Mouse (Mus musculus) liver, embryonic 13.5 days (tissue): ENCODE measurements around the gene Crabp2. TPM values are rescaled to one million over a fixed set of nuclear protein-coding genes. Genes with fewer than 3 reads are reported as not detected.

Experiments
- ATAC-seq: fragments of 200-750 bp; cut with Nextera tagmentation; 2 replicates; pipeline ENCODE4 v1.8.0; 2017; ENCODE audit warnings: low read depth, mild to moderate bottlenecking, moderate number of reproducible peaks, moderate library complexity
- DNase-seq: peaks from one replicate; pipeline ENCODE4 v3.0.0; 2022
- H3K27ac ChIP-seq: fragments of 300-500 bp; sonication (generic); 2 replicates; pipeline ENCODE4 v1.5.1; 2015; ENCODE audit warnings: moderate library complexity, mild to moderate bottlenecking, inconsistent platforms
- H3K27me3 ChIP-seq: fragments of 300-500 bp; sonication (generic); 2 replicates; pipeline ENCODE4 v1.6.1; 2015; ENCODE audit warnings: mild to moderate bottlenecking, inconsistent platforms
- H3K36me3 ChIP-seq: fragments of 300-500 bp; sonication (generic); 2 replicates; pipeline ENCODE4 v1.6.1; 2015; ENCODE audit warnings: mild to moderate bottlenecking, inconsistent platforms
- H3K4me1 ChIP-seq: fragments of 300-500 bp; sonication (generic); replicated peaks from 2 replicates; pipeline ENCODE4 v1.6.1; 2015; ENCODE audit warnings: inconsistent platforms
- H3K4me2 ChIP-seq: fragments of 300-500 bp; sonication (generic); 2 replicates; pipeline ENCODE4 v1.6.1; 2015; ENCODE audit warnings: inconsistent platforms, mild to moderate bottlenecking, moderate library complexity
- H3K4me3 ChIP-seq: fragments of 300-500 bp; sonication (generic); replicated peaks from 2 replicates; pipeline ENCODE4 v1.5.1; 2015; ENCODE audit warnings: mild to moderate bottlenecking, inconsistent platforms
- H3K9ac ChIP-seq: fragments of 300-500 bp; sonication (generic); 2 replicates; pipeline ENCODE4 v1.6.1; 2015; ENCODE audit warnings: mild to moderate bottlenecking, inconsistent platforms
- H3K9me3 ChIP-seq: fragments of 300-500 bp; sonication (generic); replicated peaks from 2 replicates; pipeline ENCODE4 v1.6.1; 2016; ENCODE audit warnings: inconsistent platforms
- WGBS: fragments of 180-500 bp; shearing (Covaris S2); methylation state at CpG from one replicate; pipeline ENCODE4 v1.1.7; 2015; ENCODE audit not compliant: insufficient replicate concordance; 5-methylcytosine and 5-hydroxymethylcytosine counted together
- polyA plus RNA-seq: library from polyadenylated mRNA; unstranded; fragments of >200 nt; fragmentation: Nextera tagmentation; extraction: Ambion mirVana; gene quantifications from 2 replicates; pipeline ENCODE4 v1.2.1, GENCODE M21; 2015

Crabp2 gene
- polyA plus RNA-seq, 1 experiment from 2014 or later: 2.3 TPM

GRCm38 (mm10) chr3:87988068-87988467 is 39.6 kb downstream of the Crabp2 start:
- Histone ChIP-seq H3K9me3 (no peaks in the 10 kb centered on the region), H3K4me2 (peak overlapping the region; percentile 69), H3K27me3 (peaks cover 69% of the 10 kb centered on the region), H3K4me3 (peak overlapping the region; percentile 48), H3K27ac (no peak overlapping the region), H3K4me1 (peaks cover 43% of the 10 kb centered on the region), H3K36me3 (no peaks in the 10 kb centered on the region), H3K9ac (peak overlapping the region; percentile 47; the same call in 1 of the 2 replicates)
- ATAC-seq (no peak), DNase-seq (no peak)
- 4% methylated on average over 15 of the region's 15 CpGs for WGBS

GRCm38 (mm10) chr3:87989935-87990334 is 41.5 kb downstream of the Crabp2 start:
- no peak overlapping the region for H3K4me2 ChIP-seq
- peaks cover 87% of the 10 kb centered on the region for H3K27me3 ChIP-seq
- peaks cover 29% of the 10 kb centered on the region for H3K4me1 ChIP-seq
- no peaks in the 10 kb centered on the region for H3K36me3 ChIP-seq
- H3K9me3 ChIP-seq: no peaks in the 10 kb centered on the region
- H3K27ac ChIP-seq: no peak overlapping the region
- no peak overlapping the region for H3K9ac ChIP-seq
- DNase-seq: no peak
- 33% methylated on average over 10 of the region's 10 CpGs for WGBS
- no peak for ATAC-seq
- H3K4me3 ChIP-seq: no peak overlapping the region

GRCm38 (mm10) chr3:87993436-87993835 is 45.0 kb downstream of the Crabp2 start:
- no peak overlapping the region for H3K4me3 ChIP-seq
- no peak overlapping the region for H3K27ac ChIP-seq
- H3K27me3 ChIP-seq: peaks cover 98% of the 10 kb centered on the region
- peak; percentile 32 for DNase-seq
- WGBS: 0% methylated on average over 5 of the region's 6 CpGs
- H3K36me3 ChIP-seq: no peaks in the 10 kb centered on the region
- no peak overlapping the region for H3K9ac ChIP-seq
- peaks cover 11% of the 10 kb centered on the region for H3K4me1 ChIP-seq
- H3K4me2 ChIP-seq: no peak overlapping the region
- no peaks in the 10 kb centered on the region for H3K9me3 ChIP-seq
- no peak for ATAC-seq

- ATAC-seq (no peak), DNase-seq (no peak)
- no peaks in the 10 kb centered on the region for H3K36me3 ChIP-seq
- peaks cover 99% of the 10 kb centered on the region for H3K27me3 ChIP-seq
- 21% methylated on average over 11 of the region's 11 CpGs for WGBS
- H3K27ac ChIP-seq: no peak overlapping the region
- no peak overlapping the region for H3K4me3 ChIP-seq
- H3K4me2 ChIP-seq: no peak overlapping the region
- peaks cover 7% of the 10 kb centered on the region for H3K4me1 ChIP-seq
- no peak overlapping the region for H3K9ac ChIP-seq
- H3K9me3 ChIP-seq: no peaks in the 10 kb centered on the region
These were observed 46.9 kb downstream of the Crabp2 start for GRCm38 (mm10) chr3:87995331-87995730.

GRCm38 (mm10) chr3:87996401-87996800 is 47.9 kb downstream of the Crabp2 start:
- 6% methylated on average over 15 of the region's 15 CpGs for WGBS
- DNase-seq (no peak), ATAC-seq (no peak)

DNA sequence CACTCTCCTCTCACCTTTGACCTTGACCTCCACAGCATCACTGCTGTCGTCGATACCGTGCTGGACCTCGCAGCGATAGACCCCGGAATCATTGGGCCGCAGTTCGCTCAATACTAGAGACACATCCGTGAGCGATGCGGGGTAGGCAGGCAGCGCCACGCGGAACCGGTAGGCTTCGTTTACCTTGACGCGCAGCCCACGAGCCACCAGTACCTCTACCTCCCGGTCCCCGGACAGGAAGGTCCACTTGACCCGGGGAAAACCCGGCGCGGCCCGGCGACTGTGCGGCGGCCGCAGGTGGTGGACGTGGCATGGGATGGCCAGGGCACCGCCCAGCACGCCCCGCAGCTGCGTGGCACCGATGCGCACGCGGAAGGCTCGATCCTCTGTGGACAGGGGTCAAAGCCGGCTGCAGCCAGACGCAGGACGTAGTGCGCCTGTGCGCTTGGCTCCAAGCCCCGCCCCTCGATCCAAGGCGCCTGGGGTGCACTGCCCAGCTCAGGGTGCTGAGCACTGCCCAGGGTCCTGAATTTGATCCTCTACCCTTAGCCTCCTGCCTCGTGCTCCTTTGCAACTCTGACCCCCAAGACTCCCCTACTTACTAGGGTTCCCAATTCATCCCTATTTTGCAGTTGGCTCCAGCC is 48.6 kb downstream of the Crabp2 start:
- Histone ChIP-seq H3K27ac (no peak overlapping the region), H3K36me3 (no peaks in the 10 kb centered on the region), H3K4me1 (peaks cover 7% of the 10 kb centered on the region), H3K9me3 (no peaks in the 10 kb centered on the region), H3K4me3 (peak overlapping the region; percentile 32), H3K4me2 (peak overlapping the region; percentile 52), H3K27me3 (peaks cover 99% of the 10 kb centered on the region), H3K9ac (no peak overlapping the region)
- WGBS: 1% methylated on average over 49 of the region's 49 CpGs
- no peak for ATAC-seq
- no peak for DNase-seq

More at GRCm38 (mm10) chr3:87996401-87996800, 47.9 kb downstream of the Crabp2 start:
- Histone ChIP-seq H3K9ac (no peak overlapping the region), H3K27me3 (peaks cover 99% of the 10 kb centered on the region), H3K4me3 (no peak overlapping the region), H3K27ac (no peak overlapping the region), H3K36me3 (no peaks in the 10 kb centered on the region), H3K9me3 (no peaks in the 10 kb centered on the region), H3K4me2 (no peak overlapping the region), H3K4me1 (peaks cover 7% of the 10 kb centered on the region)

DNA sequence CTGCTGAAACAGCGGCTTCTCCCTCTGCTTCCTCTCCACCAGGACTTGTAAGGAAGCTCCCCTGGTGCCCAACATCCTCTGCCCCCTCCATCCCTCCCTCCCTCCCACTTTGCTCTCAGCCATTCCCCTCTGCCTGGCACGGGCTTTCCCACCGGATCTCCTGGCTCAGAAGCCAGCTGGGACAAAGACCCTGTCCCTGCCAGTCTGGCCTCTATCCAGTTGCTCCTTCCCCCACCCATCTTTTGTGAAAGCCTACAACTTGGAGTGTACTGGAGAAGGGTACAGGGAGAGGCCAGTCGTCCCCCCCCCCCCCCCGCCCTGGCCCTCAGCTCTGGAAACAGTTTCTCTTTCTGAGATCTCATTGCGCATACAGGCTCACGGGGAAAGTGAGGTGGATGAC is 50.3 kb downstream of the Crabp2 start:
- no peak overlapping the region for H3K27ac ChIP-seq
- no peaks in the 10 kb centered on the region for H3K36me3 ChIP-seq
- peaks cover 100% of the 10 kb centered on the region for H3K27me3 ChIP-seq
- DNase-seq (no peak), ATAC-seq (no peak)
- no peak overlapping the region for H3K9ac ChIP-seq
- WGBS: 3% methylated on average over 7 of the region's 7 CpGs
- no peak overlapping the region for H3K4me2 ChIP-seq
- peaks cover 7% of the 10 kb centered on the region for H3K4me1 ChIP-seq
- no peak overlapping the region for H3K4me3 ChIP-seq
- H3K9me3 ChIP-seq: no peaks in the 10 kb centered on the region

- Histone ChIP-seq H3K4me1 (peaks cover 7% of the 10 kb centered on the region), H3K4me3 (no peak overlapping the region), H3K27ac (no peak overlapping the region), H3K9ac (no peak overlapping the region), H3K9me3 (no peaks in the 10 kb centered on the region), H3K27me3 (peaks cover 99% of the 10 kb centered on the region), H3K36me3 (no peaks in the 10 kb centered on the region), H3K4me2 (peak overlapping the region; percentile 32; the same call in 1 of the 2 replicates)
- 2% methylated on average over 38 of the region's 38 CpGs for WGBS
- ATAC-seq (no peak), DNase-seq (no peak)
These were observed 50.9 kb downstream of the Crabp2 start for GRCm38 (mm10) chr3:87999243-87999895.

GRCm38 (mm10) chr3:88000181-88000580 is 51.7 kb downstream of the Crabp2 start, which contains the start of gene Bcan:
Gene Bcan, minus strand, starts transcription at chr3:88000230.
- Histone ChIP-seq H3K9me3 (no peaks in the 10 kb centered on the region), H3K4me1 (peaks cover 7% of the 10 kb centered on the region), H3K27ac (no peak within 1 kb of the TSS), H3K27me3 (peaks cover 98% of the 10 kb centered on the region), H3K4me2 (peak within 1 kb of the TSS; percentile 32), H3K36me3 (no peaks in the 10 kb centered on the region), H3K4me3 (0 out of 2 replicates have a peak within 1 kb of the TSS, but pooled peaks have one; percentile 19), H3K9ac (no peak within 1 kb of the TSS)
- ATAC-seq: no peak
- no peak for DNase-seq
- 1% methylated on average over 39 of the region's 39 CpGs for WGBS

DNA sequence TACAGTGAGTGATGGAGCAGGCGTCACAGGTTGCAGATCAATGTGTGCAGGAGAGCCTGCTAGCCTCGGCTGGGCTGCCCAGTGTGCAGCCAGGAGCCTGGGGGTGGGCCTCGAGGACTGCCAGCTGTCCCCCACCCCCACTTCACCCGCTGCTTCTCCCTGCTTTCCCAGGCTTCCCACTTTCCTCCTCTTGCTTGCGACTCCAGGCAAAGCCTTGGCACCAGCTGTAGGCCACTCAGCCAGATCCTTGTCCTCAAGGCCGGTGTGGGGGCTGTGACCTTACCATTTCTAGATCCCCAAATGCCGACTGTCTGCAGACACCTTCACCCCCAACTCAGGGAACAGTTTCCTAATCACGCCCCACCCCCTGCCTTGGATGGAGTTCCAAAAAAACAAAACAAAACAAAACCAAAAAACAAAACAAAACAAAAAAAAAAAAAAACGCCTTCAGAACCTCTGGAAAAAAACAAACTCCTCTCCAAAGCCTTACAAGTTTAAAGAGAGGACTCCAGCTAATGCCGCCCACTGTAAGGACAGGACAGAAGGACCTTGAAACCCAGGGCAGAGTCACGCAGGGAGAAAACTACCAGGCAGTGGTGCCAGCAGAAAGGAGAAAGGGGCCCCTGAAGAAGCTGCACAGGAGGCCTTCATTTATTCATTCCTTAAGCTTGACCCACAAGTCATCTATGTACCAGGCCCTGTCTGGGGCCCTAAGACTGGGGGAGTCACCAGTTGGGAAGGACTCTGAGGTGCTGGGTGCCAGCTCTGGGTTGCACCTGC is 52.5 kb downstream of the Crabp2 start:
- 10% methylated on average over 11 of the region's 11 CpGs for WGBS
- H3K27ac ChIP-seq: no peak overlapping the region

DNA sequence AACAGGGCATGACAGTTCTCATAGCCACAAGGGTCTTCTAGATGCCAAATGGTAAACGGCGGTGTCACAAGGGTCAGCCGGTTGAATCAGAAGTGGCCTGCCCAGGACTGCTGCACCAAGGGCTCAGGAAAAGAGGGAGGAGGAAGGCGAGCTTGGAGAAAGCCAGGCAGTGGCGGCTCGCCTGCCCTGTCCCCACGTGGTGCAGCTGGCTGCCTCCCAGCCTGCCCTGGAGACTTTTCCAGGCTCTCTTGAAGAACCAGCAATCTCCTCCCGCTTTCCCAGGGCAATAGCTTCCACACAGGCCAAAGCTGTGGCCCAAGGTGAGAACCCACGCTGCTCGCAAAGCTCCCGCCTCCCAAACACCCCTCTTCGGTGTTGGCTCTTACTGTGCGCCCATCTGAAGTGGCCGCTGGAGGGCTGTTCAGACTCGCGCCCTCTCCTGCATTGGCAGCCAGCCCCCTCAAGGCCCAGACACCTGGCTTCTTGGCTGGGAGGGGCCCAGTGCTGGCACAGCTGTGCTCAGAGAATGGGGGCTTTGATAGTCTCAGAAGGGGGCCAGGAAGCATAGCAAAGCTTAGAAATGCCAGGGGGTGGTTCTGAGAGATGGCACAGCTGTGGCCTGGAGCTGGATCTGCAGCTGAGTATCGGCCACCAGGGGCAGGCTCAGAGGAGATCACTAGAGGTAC is 54.0 kb downstream of the Crabp2 start:
- H3K36me3 ChIP-seq: no peaks in the 10 kb centered on the region
- H3K4me1 ChIP-seq: no peaks in the 10 kb centered on the region
- 7% methylated on average over 17 of the region's 17 CpGs for WGBS
- H3K27ac ChIP-seq: no peak overlapping the region
- H3K9ac ChIP-seq: no peak overlapping the region
- peaks cover 9% of the 10 kb centered on the region; the same call in 1 of the 2 replicates for H3K9me3 ChIP-seq
- H3K27me3 ChIP-seq: peaks cover 77% of the 10 kb centered on the region
- DNase-seq: no peak
- ATAC-seq: no peak
- no peak overlapping the region for H3K4me3 ChIP-seq
- no peak overlapping the region for H3K4me2 ChIP-seq

More for the DNA sequence above, 52.5 kb downstream of the Crabp2 start:
- H3K27me3 ChIP-seq: peaks cover 92% of the 10 kb centered on the region
- no peak for DNase-seq
- H3K36me3 ChIP-seq: no peaks in the 10 kb centered on the region
- H3K4me3 ChIP-seq: no peak overlapping the region
- no peak overlapping the region for H3K9ac ChIP-seq
- no peak for ATAC-seq
- no peak overlapping the region for H3K4me2 ChIP-seq
- peaks cover 7% of the 10 kb centered on the region for H3K4me1 ChIP-seq
- peaks cover 3% of the 10 kb centered on the region; the same call in 1 of the 2 replicates for H3K9me3 ChIP-seq
